Mouse (Mus musculus) neural tube, embryonic 14.5 days (tissue): ENCODE data around the gene Npc2. TPM values are rescaled to one million over a fixed set of nuclear protein-coding genes. Genes with fewer than 3 reads are reported as not detected.

Experiments
- ATAC-seq: fragments of 200-750 bp; cut with Nextera tagmentation; 2 replicates; pipeline ENCODE4 v1.8.0; 2017; ENCODE audit warnings: low read depth, mild to moderate bottlenecking, moderate TSS enrichment, moderate library complexity
- H3K27ac ChIP-seq: fragments of 300-500 bp; sonication (generic); 2 replicates; pipeline ENCODE4 v1.5.1; 2014; ENCODE audit warnings: low read depth, mild to moderate bottlenecking, control low read depth, low read length, moderate library complexity, mixed read lengths
- H3K27me3 ChIP-seq: fragments of 300-500 bp; sonication (generic); 2 replicates; pipeline ENCODE4 v1.6.1; 2014; ENCODE audit warnings: low read length; ENCODE audit not compliant: control insufficient read depth, insufficient read depth
- H3K36me3 ChIP-seq: fragments of 300-500 bp; sonication (generic); 2 replicates; pipeline ENCODE4 v1.6.1; 2014; ENCODE audit warnings: low read length, mixed read lengths; ENCODE audit not compliant: control insufficient read depth, insufficient read depth
- H3K4me1 ChIP-seq: fragments of 300-500 bp; sonication (generic); 2 replicates; pipeline ENCODE4 v1.6.1; 2014; ENCODE audit warnings: low read length; ENCODE audit not compliant: control insufficient read depth, insufficient read depth
- H3K4me2 ChIP-seq: fragments of 300-500 bp; sonication (generic); 2 replicates; pipeline ENCODE4 v1.6.1; 2014; ENCODE audit warnings: mild to moderate bottlenecking, low read depth, low read length, control low read depth
- H3K4me3 ChIP-seq: fragments of 300-500 bp; sonication (generic); 2 replicates; pipeline ENCODE4 v1.5.1; 2014; ENCODE audit warnings: low read depth, low read length, control low read depth, mixed read lengths
- H3K9ac ChIP-seq: fragments of 300-500 bp; sonication (generic); replicated peaks from 2 replicates; pipeline ENCODE4 v1.6.1; 2014; ENCODE audit warnings: low read depth, mild to moderate bottlenecking, control low read depth, low read length, mixed read lengths
- H3K9me3 ChIP-seq: fragments of 300-500 bp; sonication (generic); 2 replicates; pipeline ENCODE4 v1.6.1; 2016; ENCODE audit warnings: low read length; ENCODE audit not compliant: control insufficient read depth
- WGBS: fragments of 180-500 bp; shearing (Covaris S2); extraction: QIAGEN DNeasy Blood & Tissue Kit; methylation state at CpG from one replicate; pipeline ENCODE4 v1.1.7; 2014; 5-methylcytosine and 5-hydroxymethylcytosine counted together
- polyA plus RNA-seq: library from polyadenylated mRNA; unstranded; fragments of >200 nt; fragmentation: Nextera tagmentation; extraction: Ambion mirVana; gene quantifications from 2 replicates; pipeline ENCODE4 v1.2.1, GENCODE M21; 2014

The Npc2 gene
- polyA plus RNA-seq, 1 experiment from 2014 or later: 46.8 TPM

- Histone ChIP-seq H3K36me3 (no peaks in the 10 kb centered on the region), H3K4me1 (peaks cover 15% of the 10 kb centered on the region), H3K9ac (no peak overlapping the region), H3K4me2 (no peak overlapping the region), H3K4me3 (no peak overlapping the region), H3K9me3 (no peaks in the 10 kb centered on the region), H3K27ac (no peak overlapping the region), H3K27me3 (no peaks in the 10 kb centered on the region)
- ATAC-seq: no peak
- 88% methylated on average over 7 of the region's 7 CpGs for WGBS
Measured at GRCm38 (mm10) chr12:84769624-84770023, 3.3 kb downstream of the Npc2 start.

GRCm38 (mm10) chr12:84767510-84767909 is 5.4 kb downstream of the Npc2 start:
- no peak overlapping the region for H3K27ac ChIP-seq
- no peaks in the 10 kb centered on the region for H3K27me3 ChIP-seq
- ATAC-seq: no peak
- H3K9me3 ChIP-seq: no peaks in the 10 kb centered on the region
- H3K4me2 ChIP-seq: no peak overlapping the region
- no peak overlapping the region for H3K9ac ChIP-seq
- WGBS: 88% methylated on average over 6 of the region's 6 CpGs
- peaks cover 12% of the 10 kb centered on the region for H3K4me1 ChIP-seq
- H3K36me3 ChIP-seq: no peaks in the 10 kb centered on the region; the same call in 1 of the 2 replicates
- no peak overlapping the region for H3K4me3 ChIP-seq

DNA sequence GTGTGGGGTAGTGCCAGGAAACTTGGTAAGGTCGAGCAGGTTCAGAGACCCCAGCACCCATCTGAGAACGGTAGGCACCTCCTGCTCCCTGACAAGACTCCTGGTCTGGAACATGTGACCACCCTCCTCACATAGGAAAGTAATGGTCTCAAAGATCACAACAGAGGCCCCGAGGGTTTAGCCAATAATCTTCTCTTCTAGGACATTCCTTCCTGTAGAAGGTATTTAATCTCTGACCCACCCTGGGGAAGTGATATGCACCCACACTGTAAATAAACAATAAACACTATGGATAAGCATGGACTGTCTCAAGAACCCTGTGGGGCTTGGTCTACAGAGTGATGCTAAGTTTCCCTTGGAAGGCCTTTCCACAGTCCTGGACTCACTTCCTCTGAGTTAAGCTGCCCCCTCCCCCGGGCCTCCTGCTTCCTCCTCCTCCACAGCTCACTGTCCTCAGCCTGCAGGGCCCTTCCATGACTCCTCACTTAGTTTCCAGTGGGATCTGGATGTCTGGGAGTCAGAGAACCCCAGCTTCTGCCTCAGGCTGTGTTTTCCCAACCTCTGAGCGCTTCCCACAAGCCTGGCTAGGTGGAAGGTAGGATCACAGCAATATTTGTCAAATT is 6.7 kb downstream of the Npc2 start:
- H3K27ac ChIP-seq: no peak overlapping the region
- no peak overlapping the region for H3K9ac ChIP-seq
- H3K9me3 ChIP-seq: no peaks in the 10 kb centered on the region
- ATAC-seq: no peak
- peaks cover 4% of the 10 kb centered on the region for H3K4me1 ChIP-seq
- no peak overlapping the region for H3K4me2 ChIP-seq
- no peaks in the 10 kb centered on the region for H3K27me3 ChIP-seq
- 90% methylated on average over 5 of the region's 5 CpGs for WGBS
- H3K36me3 ChIP-seq: no peaks in the 10 kb centered on the region; the same call in 1 of the 2 replicates
- no peak overlapping the region for H3K4me3 ChIP-seq

DNA sequence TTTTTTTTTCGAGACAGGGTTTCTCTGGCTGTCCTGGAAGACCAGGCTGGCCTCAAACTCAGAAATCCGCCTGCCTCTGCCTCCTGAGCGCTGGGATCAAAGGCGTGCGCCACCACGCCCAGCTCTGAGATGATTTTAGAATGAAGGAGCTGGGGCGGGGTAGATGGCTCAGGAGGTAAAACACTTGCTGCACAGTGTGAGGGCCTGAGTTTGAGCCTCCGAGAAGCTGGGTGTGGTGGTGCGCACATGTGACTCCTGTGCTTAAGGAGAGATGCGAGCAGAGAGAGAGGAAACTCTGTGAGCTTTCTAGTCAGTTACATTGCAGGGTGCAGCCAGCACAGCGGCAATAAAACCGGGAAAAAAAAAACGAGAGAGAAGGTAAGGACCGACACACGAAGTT is 7.4 kb downstream of the Npc2 start:
- ATAC-seq: no peak
- no peaks in the 10 kb centered on the region for H3K4me1 ChIP-seq
- no peak overlapping the region for H3K4me2 ChIP-seq
- H3K4me3 ChIP-seq: no peak overlapping the region
- no peak overlapping the region for H3K27ac ChIP-seq
- H3K27me3 ChIP-seq: no peaks in the 10 kb centered on the region
- H3K36me3 ChIP-seq: peaks cover 3% of the 10 kb centered on the region
- 93% methylated on average over 15 of the region's 15 CpGs for WGBS
- no peak overlapping the region for H3K9ac ChIP-seq
- no peaks in the 10 kb centered on the region for H3K9me3 ChIP-seq

GRCm38 (mm10) chr12:84764756-84765155 is 8.2 kb downstream of the Npc2 start:
- 87% methylated on average over 7 of the region's 7 CpGs for WGBS
- Histone ChIP-seq H3K4me1 (no peaks in the 10 kb centered on the region), H3K4me2 (no peak overlapping the region), H3K9me3 (no peaks in the 10 kb centered on the region), H3K27me3 (no peaks in the 10 kb centered on the region), H3K36me3 (peaks cover 6% of the 10 kb centered on the region), H3K27ac (no peak overlapping the region), H3K4me3 (no peak overlapping the region), H3K9ac (no peak overlapping the region)
- no peak for ATAC-seq

DNA sequence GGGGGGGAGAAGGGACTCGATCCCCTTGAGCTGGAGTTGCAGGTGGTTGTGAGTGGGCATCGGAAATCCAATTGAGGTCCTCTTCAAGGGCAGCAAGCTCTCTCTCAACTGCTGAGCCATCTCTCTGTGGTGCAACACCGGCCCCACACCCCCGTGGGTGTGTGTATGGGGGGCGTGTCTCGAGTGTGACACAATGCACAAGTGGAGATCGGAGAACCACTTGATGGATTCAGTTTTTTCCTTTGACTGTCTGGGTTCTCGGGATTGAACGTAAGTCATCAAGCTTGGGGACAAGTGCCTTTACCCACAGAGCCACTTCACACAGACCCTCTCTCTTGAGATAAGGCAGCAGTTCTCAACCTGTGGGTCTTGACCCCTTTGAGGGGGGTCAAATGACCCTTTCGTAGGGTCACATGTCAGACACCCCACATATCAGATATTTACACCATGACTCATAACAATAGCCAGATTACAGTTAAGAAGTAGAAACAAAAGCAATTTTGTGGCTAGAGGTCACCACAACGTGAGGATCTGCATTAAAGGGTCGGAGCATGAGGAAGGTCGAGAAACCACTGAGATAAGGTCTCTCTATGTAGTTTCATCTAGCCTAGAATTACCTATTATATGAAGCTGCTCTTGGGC is 9.3 kb downstream of the Npc2 start:
- Histone ChIP-seq H3K4me1 (no peaks in the 10 kb centered on the region), H3K4me2 (no peak overlapping the region), H3K4me3 (no peak overlapping the region), H3K27ac (no peak overlapping the region), H3K36me3 (peaks cover 12% of the 10 kb centered on the region), H3K27me3 (no peaks in the 10 kb centered on the region), H3K9me3 (no peaks in the 10 kb centered on the region), H3K9ac (no peak overlapping the region)
- ATAC-seq: no peak
- 93% methylated on average over 13 of the region's 13 CpGs for WGBS

DNA sequence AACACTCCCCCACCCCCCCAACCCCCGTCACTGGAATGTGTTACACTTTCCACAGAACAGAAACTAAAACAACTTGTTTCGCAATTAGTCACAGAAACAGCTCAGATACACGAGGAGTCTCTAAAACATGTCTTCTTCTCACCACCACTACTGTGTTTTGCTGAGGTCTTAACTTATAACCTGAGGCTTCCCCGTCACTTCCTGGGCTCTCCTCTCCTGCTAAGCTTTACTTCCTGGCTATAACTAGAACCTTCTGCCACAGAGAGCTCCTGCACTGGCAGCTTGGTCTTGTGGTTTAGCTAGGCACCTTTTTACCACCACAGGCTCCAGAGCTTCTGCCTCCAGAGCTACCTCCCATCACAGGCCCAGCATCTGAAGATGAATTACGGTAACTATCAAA is 10.4 kb downstream of the Npc2 start:
- no peak for ATAC-seq
- H3K9me3 ChIP-seq: no peaks in the 10 kb centered on the region
- H3K27ac ChIP-seq: no peak overlapping the region
- H3K4me2 ChIP-seq: no peak overlapping the region
- no peak overlapping the region for H3K4me3 ChIP-seq
- no peaks in the 10 kb centered on the region for H3K27me3 ChIP-seq
- H3K9ac ChIP-seq: no peak overlapping the region
- H3K4me1 ChIP-seq: no peaks in the 10 kb centered on the region
- 92% methylated on average over 5 of the region's 5 CpGs for WGBS
- peaks cover 15% of the 10 kb centered on the region for H3K36me3 ChIP-seq

DNA sequence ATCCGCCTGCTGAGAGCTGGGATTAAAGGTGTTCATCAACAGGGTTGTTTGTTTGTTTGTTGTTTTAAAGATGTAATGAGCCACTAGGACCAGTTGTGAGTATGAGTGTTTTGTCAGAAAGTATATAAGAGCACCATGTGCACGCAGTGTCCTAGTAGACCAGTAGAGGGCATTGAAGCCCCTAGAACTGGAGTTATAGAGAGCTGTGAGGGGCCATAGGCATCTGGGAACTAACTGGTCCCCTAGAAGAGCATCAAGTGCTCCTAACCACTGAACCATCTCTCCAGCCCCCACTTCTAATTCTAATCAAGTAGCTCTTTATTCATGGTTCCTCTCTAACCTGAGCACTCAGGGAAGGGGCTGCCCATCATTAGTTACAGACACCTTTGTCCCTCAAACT is 13.9 kb downstream of the Npc2 start:
- no peaks in the 10 kb centered on the region for H3K4me1 ChIP-seq
- WGBS: 82% methylated on average over 2 of the region's 2 CpGs
- H3K9ac ChIP-seq: no peak overlapping the region
- H3K4me3 ChIP-seq: no peak overlapping the region
- H3K36me3 ChIP-seq: peaks cover 20% of the 10 kb centered on the region
- no peaks in the 10 kb centered on the region for H3K27me3 ChIP-seq
- H3K4me2 ChIP-seq: no peak overlapping the region
- no peaks in the 10 kb centered on the region for H3K9me3 ChIP-seq
- no peak overlapping the region for H3K27ac ChIP-seq
- ATAC-seq: no peak

GRCm38 (mm10) chr12:84756016-84756415 is 16.9 kb downstream of the Npc2 start:
- no peaks in the 10 kb centered on the region for H3K9me3 ChIP-seq
- H3K4me1 ChIP-seq: peaks cover 16% of the 10 kb centered on the region
- no peak overlapping the region for H3K9ac ChIP-seq
- peaks cover 20% of the 10 kb centered on the region for H3K36me3 ChIP-seq
- WGBS: 95% methylated on average over 10 of the region's 10 CpGs
- H3K27ac ChIP-seq: no peak overlapping the region
- ATAC-seq: no peak
- no peak overlapping the region for H3K4me3 ChIP-seq
- H3K4me2 ChIP-seq: no peak overlapping the region
- no peaks in the 10 kb centered on the region for H3K27me3 ChIP-seq
